Mouse (Mus musculus): ENCODE data around the gene Maff. TPM values are rescaled to one million over a fixed set of nuclear protein-coding genes. Genes with fewer than 3 reads are reported as not detected.

The Maff gene
- total and polyA plus RNA-seq, 2 experiments from 2014 or later: 1.1 to 2.5 TPM

- no peak for TF ChIP-seq CTCF (IDR thresholded peaks at IDR 0.05; ENCODE audit: low read depth)
- Histone ChIP-seq H3K36me3 (ENCODE audit: insufficient read depth) (peaks cover 74% of the 10 kb centered on the region), H3K27me3 (ENCODE audit: insufficient read depth, low read length) (no peaks in the 10 kb centered on the region), H3K9ac (no peak overlapping the region), H3K4me1 (ENCODE audit: insufficient read depth) (no peaks in the 10 kb centered on the region), H3K9me3 (ENCODE audit: low read length) (no peaks in the 10 kb centered on the region), H3K27ac (ENCODE audit: low read depth, low read length) (no peak overlapping the region), H3K4me3 (ENCODE audit: low read depth, low read length) (no peak overlapping the region), H3K4me2 (ENCODE audit: low read depth) (no peak overlapping the region)
- WGBS: 75% methylated on average over 6 of the region's 6 CpGs
- no peak for DNase-seq
- no peak for ATAC-seq
Measured at GRCm38 (mm10) chr15:79364120-79364519, 17.7 kb downstream of the Maff start.

GRCm38 (mm10) chr15:79365068-79365467 lies 18.6 kb downstream of the Maff start:
- TF ChIP-seq CTCF (IDR thresholded peaks at IDR 0.05; ENCODE audit: low read depth): no peak
- Histone ChIP-seq H3K9ac (no peak overlapping the region), H3K27me3 (ENCODE audit: insufficient read depth, low read length) (no peaks in the 10 kb centered on the region), H3K9me3 (ENCODE audit: low read length) (no peaks in the 10 kb centered on the region), H3K4me3 (ENCODE audit: low read depth, low read length) (no peak overlapping the region), H3K4me1 (ENCODE audit: insufficient read depth) (no peaks in the 10 kb centered on the region), H3K4me2 (ENCODE audit: low read depth) (no peak overlapping the region), H3K27ac (ENCODE audit: low read depth, low read length) (no peak overlapping the region), H3K36me3 (ENCODE audit: insufficient read depth) (peaks cover 83% of the 10 kb centered on the region)
- ATAC-seq: no peak
- 98% methylated on average over 12 of the region's 12 CpGs for WGBS
- no peak for DNase-seq

GRCm38 (mm10) chr15:79366402-79366801 lies 20.0 kb downstream of the Maff start:
- TF ChIP-seq CTCF (IDR thresholded peaks at IDR 0.05; ENCODE audit: low read depth): no peak
- Histone ChIP-seq H3K27me3 (ENCODE audit: insufficient read depth, low read length) (no peaks in the 10 kb centered on the region), H3K9me3 (ENCODE audit: low read length) (no peaks in the 10 kb centered on the region), H3K27ac (ENCODE audit: low read depth, low read length) (no peak overlapping the region), H3K36me3 (ENCODE audit: insufficient read depth) (peaks cover 80% of the 10 kb centered on the region), H3K4me3 (ENCODE audit: low read depth, low read length) (no peak overlapping the region), H3K4me2 (ENCODE audit: low read depth) (no peak overlapping the region), H3K9ac (no peak overlapping the region), H3K4me1 (ENCODE audit: insufficient read depth) (no peaks in the 10 kb centered on the region)
- 93% methylated on average over 5 of the region's 5 CpGs for WGBS
- DNase-seq (no peak), ATAC-seq (no peak)

- H3K36me3 ChIP-seq (ENCODE audit: insufficient read depth): peaks cover 80% of the 10 kb centered on the region
Measured at GRCm38 (mm10) chr15:79368313-79368811, 21.9 kb downstream of the Maff start.

GRCm38 (mm10) chr15:79368861-79369440 lies 22.5 kb downstream of the Maff start:
- DNase-seq (no peak), ATAC-seq (no peak)
- no peak overlapping the region for H3K4me2 ChIP-seq (ENCODE audit: low read depth)
- no peak overlapping the region for H3K27ac ChIP-seq (ENCODE audit: low read depth, low read length)
- no peaks in the 10 kb centered on the region for H3K27me3 ChIP-seq (ENCODE audit: insufficient read depth, low read length)
- peaks cover 76% of the 10 kb centered on the region for H3K36me3 ChIP-seq (ENCODE audit: insufficient read depth)
- H3K9ac ChIP-seq: no peak overlapping the region
- WGBS: 86% methylated on average over 8 of the region's 8 CpGs
- no peak overlapping the region for H3K4me3 ChIP-seq (ENCODE audit: low read depth, low read length)
- no peaks in the 10 kb centered on the region for H3K9me3 ChIP-seq (ENCODE audit: low read length)
- no peak for TF ChIP-seq CTCF (IDR thresholded peaks at IDR 0.05; ENCODE audit: low read depth)
- no peaks in the 10 kb centered on the region for H3K4me1 ChIP-seq (ENCODE audit: insufficient read depth)

More at GRCm38 (mm10) chr15:79368313-79368811, 21.9 kb downstream of the Maff start:
- H3K27me3 ChIP-seq (ENCODE audit: insufficient read depth, low read length): no peaks in the 10 kb centered on the region
- DNase-seq: no peak
- no peak for ATAC-seq
- no peak overlapping the region for H3K9ac ChIP-seq
- no peak for TF ChIP-seq CTCF (IDR thresholded peaks at IDR 0.05; ENCODE audit: low read depth)
- no peak overlapping the region for H3K27ac ChIP-seq (ENCODE audit: low read depth, low read length)
- no peak overlapping the region for H3K4me3 ChIP-seq (ENCODE audit: low read depth, low read length)
- no peaks in the 10 kb centered on the region for H3K4me1 ChIP-seq (ENCODE audit: insufficient read depth)
- H3K9me3 ChIP-seq (ENCODE audit: low read length): no peaks in the 10 kb centered on the region
- H3K4me2 ChIP-seq (ENCODE audit: low read depth): no peak overlapping the region
- WGBS: 69% methylated on average over 14 of the region's 14 CpGs

GRCm38 (mm10) chr15:79369452-79370280 lies 23.2 kb downstream of the Maff start:
- H3K27ac ChIP-seq (ENCODE audit: low read depth, low read length): no peak overlapping the region
- no peak overlapping the region for H3K9ac ChIP-seq
- no peaks in the 10 kb centered on the region for H3K27me3 ChIP-seq (ENCODE audit: insufficient read depth, low read length)
- no peak overlapping the region for H3K4me2 ChIP-seq (ENCODE audit: low read depth)
- WGBS: 79% methylated on average over 15 of the region's 15 CpGs
- peaks cover 74% of the 10 kb centered on the region for H3K36me3 ChIP-seq (ENCODE audit: insufficient read depth)
- no peak for DNase-seq
- no peaks in the 10 kb centered on the region for H3K4me1 ChIP-seq (ENCODE audit: insufficient read depth)
- no peak for TF ChIP-seq CTCF (IDR thresholded peaks at IDR 0.05; ENCODE audit: low read depth)
- no peaks in the 10 kb centered on the region for H3K9me3 ChIP-seq (ENCODE audit: low read length)
- ATAC-seq: no peak
- H3K4me3 ChIP-seq (ENCODE audit: low read depth, low read length): no peak overlapping the region

- 89% methylated on average over 7 of the region's 7 CpGs for WGBS
- DNase-seq (no peak), ATAC-seq (no peak)
- H3K27ac ChIP-seq (ENCODE audit: low read depth, low read length): no peak overlapping the region
- no peak overlapping the region for H3K9ac ChIP-seq
- TF ChIP-seq CTCF (IDR thresholded peaks at IDR 0.05; ENCODE audit: low read depth): no peak
- H3K4me1 ChIP-seq (ENCODE audit: insufficient read depth): no peaks in the 10 kb centered on the region
- H3K9me3 ChIP-seq (ENCODE audit: low read length): no peaks in the 10 kb centered on the region
- no peaks in the 10 kb centered on the region for H3K27me3 ChIP-seq (ENCODE audit: insufficient read depth, low read length)
- H3K4me3 ChIP-seq (ENCODE audit: low read depth, low read length): no peak overlapping the region
- no peak overlapping the region for H3K4me2 ChIP-seq (ENCODE audit: low read depth)
- H3K36me3 ChIP-seq (ENCODE audit: insufficient read depth): peaks cover 70% of the 10 kb centered on the region
Measured at GRCm38 (mm10) chr15:79370281-79370843, 23.9 kb downstream of the Maff start.
